Mouse (Mus musculus) limb, embryonic 10.5 days (tissue): ENCODE measurements around the gene Vmn2r99. TPM values are rescaled to one million over a fixed set of nuclear protein-coding genes. Genes with fewer than 3 reads are reported as not detected.

ENCODE experiments used
- DNase-seq: peaks from one replicate; pipeline ENCODE4 v3.0.0-alpha.2; 2017; ENCODE audit warnings: low spot score
- H3K27ac ChIP-seq: fragments of 300-500 bp; sonication (generic); 2 replicates; pipeline ENCODE4 v1.5.1; 2016; ENCODE audit warnings: mild to moderate bottlenecking
- H3K27me3 ChIP-seq: fragments of 300-500 bp; sonication (generic); 2 replicates; pipeline ENCODE4 v1.6.1; 2016; ENCODE audit warnings: low read depth, mild to moderate bottlenecking; ENCODE audit not compliant: poor library complexity, severe bottlenecking
- H3K36me3 ChIP-seq: fragments of 300-500 bp; sonication (generic); 2 replicates; pipeline ENCODE4 v1.6.1; 2016; ENCODE audit warnings: mild to moderate bottlenecking, moderate library complexity
- H3K4me1 ChIP-seq: fragments of 300-500 bp; sonication (generic); 2 replicates; pipeline ENCODE4 v1.6.1; 2016
- H3K4me3 ChIP-seq: fragments of 300-500 bp; sonication (generic); 2 replicates; pipeline ENCODE4 v1.5.1; 2016; ENCODE audit warnings: mild to moderate bottlenecking, moderate library complexity
- H3K9me3 ChIP-seq: fragments of 300-500 bp; sonication (generic); replicated peaks from 2 replicates; pipeline ENCODE4 v1.6.1; 2016; ENCODE audit warnings: mild to moderate bottlenecking
- whole genome bisulfite sequencing: fragments of 180-500 bp; shearing (Covaris S2); methylation state at CpG from one replicate; pipeline ENCODE4 v1.1.7; 2016; 5-methylcytosine and 5-hydroxymethylcytosine counted together
- polyA plus RNA-seq: library from polyadenylated mRNA; unstranded; fragments of >200 nt; fragmentation: Nextera tagmentation; extraction: Ambion mirVana; gene quantifications from 2 replicates; pipeline ENCODE4 v1.2.1, GENCODE M21; 2016

The Vmn2r99 gene
- not detected in 2 replicates for polyA plus RNA-seq

GRCm38 (mm10) chr17:19361649-19362048, at the start of gene Vmn2r99:
Vmn2r99 (plus strand) TSS chr17:19361949.
- Histone ChIP-seq H3K27ac (no peak within 1 kb of the TSS), H3K27me3 (no peaks in the 10 kb centered on the region), H3K36me3 (no peaks in the 10 kb centered on the region), H3K4me1 (no peaks in the 10 kb centered on the region), H3K4me3 (no peak within 1 kb of the TSS), H3K9me3 (0 out of 2 replicates have a peak, but pooled peaks cover 2% of the 10 kb centered on the region)
- no peak for DNase-seq

- WGBS, result 98% methylated on average over 3 of the region's 3 CpGs
- peaks cover 5% of the 10 kb centered on the region; the same call in 1 of the 2 replicates for H3K9me3 ChIP-seq
- no peak overlapping the region for H3K4me3 ChIP-seq
- no peaks in the 10 kb centered on the region for H3K36me3 ChIP-seq
- DNase-seq, result no peak
- no peaks in the 10 kb centered on the region for H3K4me1 ChIP-seq
- no peak overlapping the region for H3K27ac ChIP-seq
- no peaks in the 10 kb centered on the region for H3K27me3 ChIP-seq
Measured at GRCm38 (mm10) chr17:19437623-19438022, 75.9 kb downstream of the Vmn2r99 start.

- no peak overlapping the region for H3K4me3 ChIP-seq
- no peaks in the 10 kb centered on the region for H3K4me1 ChIP-seq
- H3K36me3 ChIP-seq, result no peaks in the 10 kb centered on the region
- H3K9me3 ChIP-seq, result 0 out of 2 replicates have a peak, but pooled peaks cover 5% of the 10 kb centered on the region
- DNase-seq, result no peak
- no peaks in the 10 kb centered on the region for H3K27me3 ChIP-seq
- 94% methylated on average over 1 of the region's 1 CpGs for WGBS
- H3K27ac ChIP-seq, result no peak overlapping the region
Measured at GRCm38 (mm10) chr17:19444932-19445331, 83.2 kb downstream of the Vmn2r99 start.

Other genes starting within 250 kb of the Vmn2r99 start
- gene Vmn2r100, start 142.8 kb downstream of the Vmn2r99 start, polyA plus RNA-seq, result not detected in 2 replicates
- gene Vmn2r101, start 215.3 kb downstream of the Vmn2r99 start, polyA plus RNA-seq, result not detected in 2 replicates